Mouse (Mus musculus) myocyte (in vitro differentiated cells): ENCODE results near the gene Dgki.

Experiments used
- E2F4 ChIP-seq: IDR thresholded peaks from one replicate; pipeline ENCODE4 v1.6.1; 2011; ENCODE audit warnings: mild to moderate bottlenecking, control low read depth, moderate library complexity; ENCODE audit not compliant: insufficient read depth
- MAX ChIP-seq: IDR thresholded peaks from one replicate; pipeline ENCODE4 v1.6.1; 2011; ENCODE audit warnings: low read depth, mild to moderate bottlenecking, control low read depth
- MYOD1 ChIP-seq, 3 experiments: IDR thresholded peaks; one replicate each; pipeline ENCODE4 v1.6.1; 2011; ENCODE audit warnings: control low read depth in 2 of 3, low read depth in 2 of 3, mild to moderate bottlenecking in 2 of 3, moderate library complexity in 1 of 3; ENCODE audit not compliant: insufficient read length in 2 of 3, control insufficient read depth in 1 of 3
- POLR2A ChIP-seq: IDR thresholded peaks from one replicate; pipeline ENCODE4 v1.6.1; 2011; ENCODE audit warnings: low read depth, mild to moderate bottlenecking, control low read depth, moderate library complexity; ENCODE audit not compliant: insufficient read length
- REST ChIP-seq: IDR thresholded peaks from one replicate; pipeline ENCODE4 v1.6.1; 2011; ENCODE audit warnings: mild to moderate bottlenecking, control low read depth, moderate library complexity; ENCODE audit not compliant: insufficient read depth, insufficient read length
- TCF12 ChIP-seq: IDR thresholded peaks from one replicate; pipeline ENCODE4 v1.6.1; 2011; ENCODE audit warnings: mild to moderate bottlenecking, control low read depth; ENCODE audit not compliant: poor library complexity, insufficient read depth, severe bottlenecking
- TCF3 ChIP-seq: IDR thresholded peaks from one replicate; pipeline ENCODE4 v1.6.1; 2011; ENCODE audit warnings: low read depth, control low read depth; ENCODE audit not compliant: insufficient read length
- USF1 ChIP-seq: IDR thresholded peaks from one replicate; pipeline ENCODE4 v1.6.1; 2011; ENCODE audit warnings: low read depth, mild to moderate bottlenecking, control low read depth, moderate library complexity

DNA sequence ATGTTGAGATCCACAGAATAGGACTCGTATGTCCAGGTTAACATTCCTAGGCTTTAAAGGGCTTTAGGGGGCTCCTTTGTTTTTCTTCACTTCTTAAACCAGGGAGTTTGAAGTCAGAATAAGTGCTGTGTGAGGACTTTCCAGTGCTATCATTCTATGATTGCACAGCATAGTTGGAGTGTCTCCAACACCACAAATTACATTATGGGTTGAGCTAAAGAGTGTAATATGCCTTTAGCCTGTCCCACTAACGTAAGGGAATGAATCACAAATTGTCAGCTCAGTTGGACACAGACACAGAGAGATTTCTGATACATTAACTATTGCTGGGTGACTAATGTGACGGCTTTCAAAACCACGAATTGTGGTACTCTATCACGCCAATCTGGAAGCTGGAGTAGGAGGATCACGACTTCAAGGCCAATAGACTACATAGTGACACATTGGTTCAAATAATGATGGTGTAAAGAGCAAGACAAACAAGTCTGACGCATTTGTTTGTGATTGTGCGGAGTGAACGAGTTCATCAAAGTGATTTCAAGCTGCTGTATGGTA lies 469.5 kb downstream of the Dgki start:
- TF ChIP-seq TCF3 (no peak), MYOD1 (IDR thresholded peaks at IDR 0.05; ENCODE audit: control insufficient read depth in 1 of 3, insufficient read length in 2 of 3, low read depth in 2 of 3) (no peak), POLR2A (no peak), MAX (no peak), REST (no peak), TCF12 (no peak), E2F4 (no peak), USF1 (no peak)
